Comparison of ENCODE assay signal across 7 mouse cellular contexts in the genomic region with DNA sequence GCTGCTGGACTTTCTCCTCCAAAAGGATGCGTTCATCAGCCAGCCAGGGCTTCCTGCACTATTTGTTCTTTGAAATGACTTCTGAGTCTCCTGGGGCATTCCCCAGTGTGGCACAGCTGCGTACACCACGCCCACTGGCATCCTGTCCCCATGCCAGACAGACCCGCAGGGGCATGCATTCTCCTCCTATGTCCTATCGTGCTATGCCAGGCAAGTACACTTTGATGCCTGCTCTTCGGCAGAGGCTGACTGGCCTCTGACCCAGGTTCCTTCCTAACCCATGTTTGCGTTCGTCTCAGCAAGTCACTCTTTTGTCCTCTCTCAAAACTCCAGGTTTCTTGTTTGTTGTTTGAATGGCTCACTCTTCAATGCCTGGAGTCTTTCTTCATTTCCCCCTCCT.
DNase-seq lines count a peak whose midpoint lies in the region; ATAC-seq and TF ChIP-seq lines count a peak whose summit lies in the region.

No protein-coding gene starts in this region.

- 0 out of 2 replicates have a peak overlapping the region, but pooled peaks have one; percentile 12 for H3K9ac ChIP-seq in neural tube, embryonic 11.5 days (ENCODE audit: low read length)
- peak overlapping the region; percentile 45 for H3K9ac ChIP-seq in forebrain, embryonic 11.5 days (ENCODE audit: low read length)
- no peak overlapping the region for H3K9ac ChIP-seq in hindbrain, embryonic 16.5 days (ENCODE audit: low read depth, low read length)
- H3K9ac ChIP-seq in lung, postnatal 0 days (replicated peaks; ENCODE audit: low read depth) = no peak overlapping the region
- peak overlapping the region; percentile 36; the same call in 1 of the 2 replicates for H3K9ac ChIP-seq in stomach, embryonic 16.5 days (ENCODE audit: low read length)

- H3K36me3 ChIP-seq in neural tube, embryonic 11.5 days (ENCODE audit: control insufficient read depth, insufficient read depth, low read length) = no peaks in the 10 kb centered on the region
- H3K36me3 ChIP-seq in forebrain, embryonic 11.5 days (ENCODE audit: control insufficient read depth, insufficient read depth, low read length) = no peaks in the 10 kb centered on the region
- H3K36me3 ChIP-seq in hindbrain, embryonic 16.5 days (ENCODE audit: control insufficient read depth, insufficient read depth, low read length) = no peaks in the 10 kb centered on the region
- no peaks in the 10 kb centered on the region for H3K36me3 ChIP-seq in lung, postnatal 0 days (ENCODE audit: insufficient read depth, low read length)
- H3K36me3 ChIP-seq in stomach, embryonic 16.5 days (ENCODE audit: control insufficient read depth, insufficient read depth, low read length) = no peaks in the 10 kb centered on the region

- no peak overlapping the region for H3K4me2 ChIP-seq in neural tube, embryonic 11.5 days (ENCODE audit: low read depth)
- no peak overlapping the region for H3K4me2 ChIP-seq in forebrain, embryonic 11.5 days (ENCODE audit: low read depth, low read length, severe bottlenecking)
- H3K4me2 ChIP-seq in hindbrain, embryonic 16.5 days (ENCODE audit: low read length) = no peak overlapping the region
- H3K4me2 ChIP-seq in lung, postnatal 0 days (replicated peaks; ENCODE audit: low read depth, low read length) = no peak overlapping the region
- H3K4me2 ChIP-seq in stomach, embryonic 16.5 days (ENCODE audit: low read depth, low read length) = no peak overlapping the region

- H3K9me3 ChIP-seq in neural tube, embryonic 11.5 days (ENCODE audit: control insufficient read depth, low read length) = no peaks in the 10 kb centered on the region
- no peaks in the 10 kb centered on the region for H3K9me3 ChIP-seq in forebrain, embryonic 11.5 days (ENCODE audit: control insufficient read depth, low read length)
- no peaks in the 10 kb centered on the region for H3K9me3 ChIP-seq in hindbrain, embryonic 16.5 days (ENCODE audit: control insufficient read depth, low read length)
- H3K9me3 ChIP-seq in lung, postnatal 0 days (ENCODE audit: low read length) = no peaks in the 10 kb centered on the region
- no peaks in the 10 kb centered on the region for H3K9me3 ChIP-seq in stomach, embryonic 16.5 days (replicated peaks; ENCODE audit: control insufficient read depth, low read length)

- no peak for DNase-seq in neural tube, embryonic 11.5 days (ENCODE audit: low spot score)
- DNase-seq in neural tube, embryonic 10.5 days (ENCODE audit: extremely low spot score, low spot score) = no peak
- no peak for DNase-seq in forebrain, embryonic 11.5 days (ENCODE audit: low spot score)
- peak; percentile 36 for DNase-seq in lung, postnatal 0 days (ENCODE audit: low spot score)
- DNase-seq in left cerebral cortex, postnatal 25 days (ENCODE audit: low spot score in 2 of 2) = no peak

- peaks cover 40% of the 10 kb centered on the region for H3K4me1 ChIP-seq in neural tube, embryonic 11.5 days (ENCODE audit: control insufficient read depth, insufficient read depth, low read length)
- H3K4me1 ChIP-seq in forebrain, embryonic 11.5 days (replicated peaks; ENCODE audit: control insufficient read depth, insufficient read depth, low read length) = peaks cover 46% of the 10 kb centered on the region
- H3K4me1 ChIP-seq in hindbrain, embryonic 16.5 days (ENCODE audit: control insufficient read depth, insufficient read depth, low read depth, low read length) = peaks cover 27% of the 10 kb centered on the region
- peaks cover 23% of the 10 kb centered on the region for H3K4me1 ChIP-seq in lung, postnatal 0 days (ENCODE audit: insufficient read depth, low read depth, low read length)
- peaks cover 40% of the 10 kb centered on the region for H3K4me1 ChIP-seq in stomach, embryonic 16.5 days (ENCODE audit: control insufficient read depth, insufficient read depth, low read length)

- no peak for TF ChIP-seq CTCF in lung, postnatal 0 days (IDR thresholded peaks at IDR 0.05)

- no peak; the same call in 1 of the 2 replicates for ATAC-seq in neural tube, embryonic 11.5 days (ENCODE audit: insufficient read depth, low FRiP score, low TSS enrichment)
- no peak for ATAC-seq in forebrain, embryonic 11.5 days (replicated peaks; ENCODE audit: low FRiP score)
- 0 out of 2 replicates have a peak, but pooled peaks have one; percentile 51 for ATAC-seq in hindbrain, embryonic 16.5 days
- ATAC-seq in lung, postnatal 0 days = 0 out of 2 replicates have a peak, but pooled peaks have one; percentile 24
- ATAC-seq in stomach, embryonic 16.5 days (ENCODE audit: insufficient read depth, low FRiP score) = peak; percentile 57

- no peak overlapping the region for H3K4me3 ChIP-seq in neural tube, embryonic 11.5 days (ENCODE audit: low read depth, low read length)
- H3K4me3 ChIP-seq in forebrain, embryonic 11.5 days (ENCODE audit: low read depth, low read length) = no peak overlapping the region
- H3K4me3 ChIP-seq in hindbrain, embryonic 16.5 days (ENCODE audit: low read length) = no peak overlapping the region
- H3K4me3 ChIP-seq in lung, postnatal 0 days (ENCODE audit: low read depth, low read length) = no peak overlapping the region
- H3K4me3 ChIP-seq in stomach, embryonic 16.5 days (replicated peaks; ENCODE audit: low read length) = no peak overlapping the region

- H3K27me3 ChIP-seq in neural tube, embryonic 11.5 days (ENCODE audit: control insufficient read depth, insufficient read depth, low read length) = no peaks in the 10 kb centered on the region
- no peaks in the 10 kb centered on the region for H3K27me3 ChIP-seq in forebrain, embryonic 11.5 days (ENCODE audit: control insufficient read depth, insufficient read depth, low read length)
- H3K27me3 ChIP-seq in hindbrain, embryonic 16.5 days (replicated peaks; ENCODE audit: control insufficient read depth, insufficient read depth, low read length) = no peaks in the 10 kb centered on the region
- H3K27me3 ChIP-seq in lung, postnatal 0 days (replicated peaks; ENCODE audit: insufficient read depth, low read length) = no peaks in the 10 kb centered on the region
- H3K27me3 ChIP-seq in stomach, embryonic 16.5 days (ENCODE audit: control insufficient read depth, insufficient read depth, low read length) = no peaks in the 10 kb centered on the region

- no peak overlapping the region for H3K27ac ChIP-seq in neural tube, embryonic 11.5 days (ENCODE audit: low read depth, low read length)
- H3K27ac ChIP-seq in forebrain, embryonic 11.5 days (ENCODE audit: low read depth, low read length) = peak overlapping the region; percentile 77
- H3K27ac ChIP-seq in hindbrain, embryonic 16.5 days (ENCODE audit: low read depth, low read length) = 0 out of 2 replicates have a peak overlapping the region, but pooled peaks have one; percentile 30
- no peak overlapping the region; the same call in 1 of the 2 replicates for H3K27ac ChIP-seq in lung, postnatal 0 days (ENCODE audit: low read length)
- H3K27ac ChIP-seq in stomach, embryonic 16.5 days (ENCODE audit: low read length) = peak overlapping the region; percentile 80

- TF ChIP-seq EP300 in lung, postnatal 0 days (IDR thresholded peaks at IDR 0.05) = peak; percentile 18; the same call in 1 of the 2 replicates

- WGBS in neural tube, embryonic 11.5 days = 24% methylated on average over 8 of the region's 8 CpGs
- WGBS in forebrain, embryonic 11.5 days = 27% methylated on average over 8 of the region's 8 CpGs
- WGBS in hindbrain, embryonic 16.5 days = under 1% methylated on average over 8 of the region's 8 CpGs
- WGBS in lung, postnatal 0 days = 35% methylated on average over 8 of the region's 8 CpGs
- 44% methylated on average over 8 of the region's 8 CpGs for WGBS in stomach, embryonic 16.5 days

- intact Hi-C loops in left cerebral cortex, postnatal 25 days (cut with DNase I) = no loop called here

Comparison
In these comparisons a context has a peak if more than half of its experiments do, and no peak if none do; other contexts are left out.
1. ATAC-seq: peak in hindbrain, embryonic 16.5 days (single experiment), lung, postnatal 0 days (single experiment) and stomach, embryonic 16.5 days (single experiment); none in neural tube, embryonic 11.5 days (single experiment) and forebrain, embryonic 11.5 days (single experiment).
2. H3K27ac ChIP-seq: peak in forebrain, embryonic 11.5 days (single experiment), hindbrain, embryonic 16.5 days (single experiment) and stomach, embryonic 16.5 days (single experiment); none in neural tube, embryonic 11.5 days (single experiment) and lung, postnatal 0 days (single experiment).
3. H3K9ac ChIP-seq: peak in neural tube, embryonic 11.5 days (single experiment), forebrain, embryonic 11.5 days (single experiment) and stomach, embryonic 16.5 days (single experiment); none in hindbrain, embryonic 16.5 days (single experiment) and lung, postnatal 0 days (single experiment).